Mouse (Mus musculus) neural tube, embryonic 14.5 days (tissue): ENCODE results near the gene Pigl. TPM values are rescaled to one million over a fixed set of nuclear protein-coding genes. Genes with fewer than 3 reads are reported as not detected.
A peak's percentile ranks its signal among the peaks of the same experiment; 100 is the strongest.
"Not testable (repeated sequence)": the region's sequence is repeated elsewhere in the genome, so short reads cannot be mapped to it uniquely, and the experiment has no call there.

Experiments
- ATAC-seq: fragments of 200-750 bp; cut with Nextera tagmentation; 2 replicates; pipeline ENCODE4 v1.8.0; 2017; ENCODE audit warnings: low read depth, mild to moderate bottlenecking, moderate TSS enrichment, moderate library complexity
- H3K27ac ChIP-seq: fragments of 300-500 bp; sonication (generic); 2 replicates; pipeline ENCODE4 v1.5.1; 2014; ENCODE audit warnings: low read depth, mild to moderate bottlenecking, control low read depth, low read length, moderate library complexity, mixed read lengths
- H3K27me3 ChIP-seq: fragments of 300-500 bp; sonication (generic); 2 replicates; pipeline ENCODE4 v1.6.1; 2014; ENCODE audit warnings: low read length; ENCODE audit not compliant: control insufficient read depth, insufficient read depth
- H3K36me3 ChIP-seq: fragments of 300-500 bp; sonication (generic); 2 replicates; pipeline ENCODE4 v1.6.1; 2014; ENCODE audit warnings: low read length, mixed read lengths; ENCODE audit not compliant: control insufficient read depth, insufficient read depth
- H3K4me1 ChIP-seq: fragments of 300-500 bp; sonication (generic); 2 replicates; pipeline ENCODE4 v1.6.1; 2014; ENCODE audit warnings: low read length; ENCODE audit not compliant: control insufficient read depth, insufficient read depth
- H3K4me2 ChIP-seq: fragments of 300-500 bp; sonication (generic); 2 replicates; pipeline ENCODE4 v1.6.1; 2014; ENCODE audit warnings: mild to moderate bottlenecking, low read depth, low read length, control low read depth
- H3K4me3 ChIP-seq: fragments of 300-500 bp; sonication (generic); 2 replicates; pipeline ENCODE4 v1.5.1; 2014; ENCODE audit warnings: low read depth, low read length, control low read depth, mixed read lengths
- H3K9ac ChIP-seq: fragments of 300-500 bp; sonication (generic); replicated peaks from 2 replicates; pipeline ENCODE4 v1.6.1; 2014; ENCODE audit warnings: low read depth, mild to moderate bottlenecking, control low read depth, low read length, mixed read lengths
- H3K9me3 ChIP-seq: fragments of 300-500 bp; sonication (generic); 2 replicates; pipeline ENCODE4 v1.6.1; 2016; ENCODE audit warnings: low read length; ENCODE audit not compliant: control insufficient read depth
- WGBS: fragments of 180-500 bp; shearing (Covaris S2); extraction: QIAGEN DNeasy Blood & Tissue Kit; methylation state at CpG from one replicate; pipeline ENCODE4 v1.1.7; 2014; 5-methylcytosine and 5-hydroxymethylcytosine counted together
- polyA plus RNA-seq: library from polyadenylated mRNA; unstranded; fragments of >200 nt; fragmentation: Nextera tagmentation; extraction: Ambion mirVana; gene quantifications from 2 replicates; pipeline ENCODE4 v1.2.1, GENCODE M21; 2014

The Pigl gene
- polyA plus RNA-seq, 1 experiment from 2014 or later: 10.4 TPM

GRCm38 (mm10) chr11:62463225-62463915 lies 5.1 kb downstream of the Pigl start:
- H3K36me3 ChIP-seq: no peaks in the 10 kb centered on the region
- no peak for ATAC-seq
- H3K9me3 ChIP-seq: no peaks in the 10 kb centered on the region
- no peak overlapping the region for H3K9ac ChIP-seq
- 82% methylated on average over 2 of the region's 2 CpGs for WGBS
- H3K4me2 ChIP-seq: no peak overlapping the region
- H3K4me3 ChIP-seq: no peak overlapping the region
- H3K27me3 ChIP-seq: no peaks in the 10 kb centered on the region
- H3K27ac ChIP-seq: no peak overlapping the region
- H3K4me1 ChIP-seq: 0 out of 2 replicates have a peak, but pooled peaks cover 3% of the 10 kb centered on the region

- H3K4me2 ChIP-seq: no peak overlapping the region
- H3K36me3 ChIP-seq: no peaks in the 10 kb centered on the region
- no peak for ATAC-seq
- no peaks in the 10 kb centered on the region for H3K27me3 ChIP-seq
- no peak overlapping the region for H3K9ac ChIP-seq
- no peaks in the 10 kb centered on the region for H3K9me3 ChIP-seq
- no peak overlapping the region for H3K27ac ChIP-seq
- WGBS: 98% methylated on average over 3 of the region's 3 CpGs
- H3K4me3 ChIP-seq: no peak overlapping the region
- H3K4me1 ChIP-seq: no peaks in the 10 kb centered on the region
Observed at GRCm38 (mm10) chr11:62464696-62465095, 6.4 kb downstream of the Pigl start.

- Histone ChIP-seq H3K27ac (no peak overlapping the region), H3K4me1 (no peaks in the 10 kb centered on the region), H3K9me3 (no peaks in the 10 kb centered on the region), H3K36me3 (no peaks in the 10 kb centered on the region), H3K27me3 (no peaks in the 10 kb centered on the region), H3K4me3 (no peak overlapping the region), H3K4me2 (no peak overlapping the region), H3K9ac (no peak overlapping the region)
- 96% methylated on average over 3 of the region's 3 CpGs for WGBS
- no peak for ATAC-seq
Observed at GRCm38 (mm10) chr11:62465849-62466248, 7.6 kb downstream of the Pigl start.

GRCm38 (mm10) chr11:62466546-62466945 lies 8.3 kb downstream of the Pigl start:
- Histone ChIP-seq H3K27me3 (no peaks in the 10 kb centered on the region), H3K27ac (no peak overlapping the region), H3K36me3 (no peaks in the 10 kb centered on the region), H3K9ac (no peak overlapping the region), H3K4me2 (no peak overlapping the region), H3K4me3 (no peak overlapping the region), H3K4me1 (no peaks in the 10 kb centered on the region), H3K9me3 (no peaks in the 10 kb centered on the region)
- ATAC-seq: no peak
- 90% methylated on average over 3 of the region's 3 CpGs for WGBS

- H3K9ac ChIP-seq, H3K4me2 ChIP-seq, H3K36me3 ChIP-seq, ATAC-seq, H3K9me3 ChIP-seq, H3K4me1 ChIP-seq, H3K4me3 ChIP-seq, H3K27me3 ChIP-seq, H3K27ac ChIP-seq: not testable (repeated sequence)
Observed at GRCm38 (mm10) chr11:62467289-62467688, 9.0 kb downstream of the Pigl start.

GRCm38 (mm10) chr11:62470451-62470850 lies 12.2 kb downstream of the Pigl start:
- Histone ChIP-seq H3K4me3 (no peak overlapping the region), H3K27me3 (no peaks in the 10 kb centered on the region), H3K27ac (no peak overlapping the region), H3K4me2 (no peak overlapping the region), H3K9me3 (no peaks in the 10 kb centered on the region), H3K4me1 (no peaks in the 10 kb centered on the region), H3K9ac (no peak overlapping the region), H3K36me3 (no peaks in the 10 kb centered on the region)
- WGBS: 90% methylated on average over 6 of the region's 6 CpGs
- no peak for ATAC-seq

GRCm38 (mm10) chr11:62473516-62473915 lies 15.3 kb downstream of the Pigl start:
- Histone ChIP-seq H3K27ac (no peak overlapping the region), H3K4me2 (no peak overlapping the region), H3K4me3 (no peak overlapping the region), H3K9ac (no peak overlapping the region), H3K4me1 (no peaks in the 10 kb centered on the region), H3K27me3 (no peaks in the 10 kb centered on the region), H3K9me3 (no peaks in the 10 kb centered on the region), H3K36me3 (no peaks in the 10 kb centered on the region)
- 96% methylated on average over 5 of the region's 5 CpGs for WGBS
- no peak for ATAC-seq

GRCm38 (mm10) chr11:62476156-62476555 lies 17.9 kb downstream of the Pigl start:
- Histone ChIP-seq H3K4me3 (no peak overlapping the region), H3K4me2 (no peak overlapping the region), H3K4me1 (0 out of 2 replicates have a peak, but pooled peaks cover 4% of the 10 kb centered on the region), H3K27ac (no peak overlapping the region), H3K9me3 (no peaks in the 10 kb centered on the region), H3K27me3 (no peaks in the 10 kb centered on the region), H3K36me3 (no peaks in the 10 kb centered on the region), H3K9ac (no peak overlapping the region)
- WGBS: 93% methylated on average over 4 of the region's 4 CpGs
- no peak for ATAC-seq

- H3K9ac ChIP-seq: no peak overlapping the region
- no peak overlapping the region for H3K4me3 ChIP-seq
- H3K27me3 ChIP-seq: no peaks in the 10 kb centered on the region
- H3K4me2 ChIP-seq: no peak overlapping the region
- H3K36me3 ChIP-seq: no peaks in the 10 kb centered on the region
- 0 out of 2 replicates have a peak, but pooled peaks cover 4% of the 10 kb centered on the region for H3K4me1 ChIP-seq
- 79% methylated on average over 6 of the region's 6 CpGs for WGBS
- peak overlapping the region; percentile 58 for H3K27ac ChIP-seq
- no peak for ATAC-seq
- no peaks in the 10 kb centered on the region for H3K9me3 ChIP-seq
Observed at GRCm38 (mm10) chr11:62478931-62479330, 20.7 kb downstream of the Pigl start.
